Mouse (Mus musculus) neutrophil, adult 83 days (primary cell): ENCODE measurements around the gene Esd. TPM values are rescaled to one million over a fixed set of nuclear protein-coding genes. Genes with fewer than 3 reads are reported as not detected.

Experiments
- total RNA-seq, 2 experiments: library from RNA; stranded (reverse); gene quantifications; one replicate each; pipeline ENCODE4 v1.2.4; 2023

Gene Esd
- 10 to 100 TPM; 83.5 to 90.2 TPM for total RNA-seq

GRCm38 (mm10) chr14:74732079-74732783 is at the start of gene Esd:
TSS of gene Esd (plus strand) at chr14:74732297.

Other genes with a start within 250 kb of the Esd start
- gene Htr2a, start 91.5 kb upstream of the Esd start, total RNA-seq: under 1 TPM; 0.29 to 0.37 TPM
- 10 to 100 TPM; 26.6 to 32.6 TPM for gene Lrch1, start 215.6 kb downstream of the Esd start, total RNA-seq